Mouse (Mus musculus): ENCODE measurements around the gene Mpdu1. TPM values are rescaled to one million over a fixed set of nuclear protein-coding genes. Genes with fewer than 3 reads are reported as not detected.
"Not testable (repeated sequence)": the region's sequence is repeated elsewhere in the genome, so short reads cannot be mapped to it uniquely, and the experiment has no call there.

The Mpdu1 gene
- polyA plus RNA-seq, 1 experiment from 2014 or later, result 80.9 TPM

GRCm38 (mm10) chr11:69702886-69703285 lies 40.4 kb upstream of the Mpdu1 start:
- not testable (repeated sequence) for H3K36me3 ChIP-seq (replicated peaks); H3K9me3 ChIP-seq; H3K4me1 ChIP-seq; H3K27me3 ChIP-seq; H3K4me3 ChIP-seq (replicated peaks); H3K4me2 ChIP-seq; H3K27ac ChIP-seq; ATAC-seq (ENCODE audit: low FRiP score); H3K9ac ChIP-seq
- 94% methylated on average over 10 of the region's 10 CpGs for WGBS

GRCm38 (mm10) chr11:69699595-69699994 lies 37.2 kb upstream of the Mpdu1 start:
- Histone ChIP-seq H3K36me3 (replicated peaks) (no peaks in the 10 kb centered on the region), H3K4me2 (no peak overlapping the region), H3K9me3 (no peaks in the 10 kb centered on the region), H3K27ac (no peak overlapping the region), H3K27me3 (0 out of 2 replicates have a peak, but pooled peaks cover 2% of the 10 kb centered on the region), H3K9ac (no peak overlapping the region), H3K4me1 (peaks cover 12% of the 10 kb centered on the region), H3K4me3 (replicated peaks) (no peak overlapping the region)
- no peak for ATAC-seq (ENCODE audit: low FRiP score)
- WGBS, result 74% methylated on average over 1 of the region's 1 CpGs

GRCm38 (mm10) chr11:69698574-69698973 lies 36.1 kb upstream of the Mpdu1 start:
- H3K9ac ChIP-seq, result no peak overlapping the region
- H3K4me3 ChIP-seq (replicated peaks), result no peak overlapping the region
- H3K4me2 ChIP-seq, result no peak overlapping the region
- 72% methylated on average over 5 of the region's 5 CpGs for WGBS
- ATAC-seq (ENCODE audit: low FRiP score), result no peak
- H3K27ac ChIP-seq, result no peak overlapping the region
- H3K27me3 ChIP-seq, result 0 out of 2 replicates have a peak, but pooled peaks cover 2% of the 10 kb centered on the region
- H3K36me3 ChIP-seq (replicated peaks), result no peaks in the 10 kb centered on the region
- H3K4me1 ChIP-seq, result peaks cover 12% of the 10 kb centered on the region
- no peaks in the 10 kb centered on the region for H3K9me3 ChIP-seq

- H3K27me3 ChIP-seq, result 0 out of 2 replicates have a peak, but pooled peaks cover 7% of the 10 kb centered on the region
- 85% methylated on average over 3 of the region's 3 CpGs for WGBS
- no peak overlapping the region for H3K4me2 ChIP-seq
- H3K27ac ChIP-seq, result no peak overlapping the region
- no peak for ATAC-seq (ENCODE audit: low FRiP score)
- peaks cover 12% of the 10 kb centered on the region for H3K4me1 ChIP-seq
- H3K4me3 ChIP-seq (replicated peaks), result no peak overlapping the region
- H3K9me3 ChIP-seq, result no peaks in the 10 kb centered on the region
- H3K9ac ChIP-seq, result no peak overlapping the region
- H3K36me3 ChIP-seq (replicated peaks), result no peaks in the 10 kb centered on the region
Measured at GRCm38 (mm10) chr11:69697396-69697795, 35.0 kb upstream of the Mpdu1 start.

DNA sequence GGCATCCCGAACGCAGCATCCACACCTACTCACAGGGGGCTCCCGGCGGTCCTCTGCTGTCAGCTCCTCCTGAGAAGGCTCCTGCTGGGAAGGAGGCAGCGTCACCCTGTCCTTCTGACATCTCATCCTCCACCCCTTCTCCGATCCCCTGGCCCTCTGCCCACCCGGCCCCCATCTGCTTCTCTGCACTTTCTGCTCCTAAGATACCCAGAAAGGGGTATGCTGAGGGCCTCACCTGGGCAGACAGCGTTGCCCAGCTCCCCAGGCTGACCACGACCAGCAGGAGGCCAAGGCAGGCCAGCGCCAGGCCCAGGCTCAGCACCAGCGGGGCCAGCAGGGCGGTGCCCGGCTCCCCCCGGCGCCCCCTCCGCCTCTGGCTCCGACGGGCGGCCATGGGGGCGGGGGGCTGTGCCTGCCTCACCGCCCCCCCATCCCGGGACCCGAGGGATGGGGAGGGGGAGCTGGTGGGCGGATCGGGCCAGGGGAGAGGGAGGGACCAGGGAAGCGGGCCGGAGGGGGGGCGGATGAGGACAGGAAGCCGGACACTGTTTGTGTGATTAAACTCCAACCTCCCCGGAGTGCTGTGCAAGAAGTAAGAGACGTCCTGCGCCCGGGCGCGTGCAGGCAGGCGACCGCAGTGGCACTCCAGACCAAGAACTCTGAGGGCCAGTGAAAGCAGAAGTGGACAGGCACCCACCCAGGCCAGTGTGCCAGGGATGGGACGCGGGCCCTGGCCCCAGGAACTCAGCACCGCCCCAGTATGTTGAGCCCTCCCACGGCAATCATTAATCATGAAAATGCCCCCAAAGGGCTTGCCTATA lies 33.1 kb upstream of the Mpdu1 start, which contains the start of the genes Tnfsf12 and Tnfsfm13:
TSS of gene Tnfsf12 (minus strand) at position 489 of the 821 bp plus-strand sequence.
TSS of gene Tnfsfm13 (minus strand) at position 738 of the 821 bp plus-strand sequence.
- Histone ChIP-seq H3K4me1 (peaks cover 12% of the 10 kb centered on the region), H3K36me3 (replicated peaks) (no peaks in the 10 kb centered on the region), H3K9ac (peak within 1 kb of the TSS; percentile 74), H3K4me2 (peak within 1 kb of the TSS; percentile 79), H3K4me3 (replicated peaks) (peak within 1 kb of the TSS; percentile 44), H3K27me3 (0 out of 2 replicates have a peak, but pooled peaks cover 7% of the 10 kb centered on the region), H3K9me3 (no peaks in the 10 kb centered on the region), H3K27ac (no peak within 1 kb of the TSS)
- WGBS, result 2% methylated on average over 39 of the region's 41 CpGs
- peak; percentile 33; the same call in 1 of the 2 replicates for ATAC-seq (ENCODE audit: low FRiP score)

- ATAC-seq (ENCODE audit: low FRiP score), result no peak
- WGBS, result 31% methylated on average over 6 of the region's 6 CpGs
- no peak overlapping the region for H3K9ac ChIP-seq
- no peaks in the 10 kb centered on the region for H3K36me3 ChIP-seq (replicated peaks)
- H3K27me3 ChIP-seq, result 0 out of 2 replicates have a peak, but pooled peaks cover 7% of the 10 kb centered on the region
- H3K4me1 ChIP-seq, result peaks cover 12% of the 10 kb centered on the region
- H3K27ac ChIP-seq, result no peak overlapping the region
- H3K4me2 ChIP-seq, result peak overlapping the region; percentile 79
- H3K9me3 ChIP-seq, result no peaks in the 10 kb centered on the region
- peak overlapping the region; percentile 44; the same call in 1 of the 2 replicates for H3K4me3 ChIP-seq (replicated peaks)
Measured at GRCm38 (mm10) chr11:69695046-69695360, 32.6 kb upstream of the Mpdu1 start.

- 62% methylated on average over 11 of the region's 11 CpGs for WGBS
- H3K9ac ChIP-seq, result no peak overlapping the region
- peaks cover 12% of the 10 kb centered on the region for H3K4me1 ChIP-seq
Measured at GRCm38 (mm10) chr11:69693421-69693965, 31.1 kb upstream of the Mpdu1 start.

DNA sequence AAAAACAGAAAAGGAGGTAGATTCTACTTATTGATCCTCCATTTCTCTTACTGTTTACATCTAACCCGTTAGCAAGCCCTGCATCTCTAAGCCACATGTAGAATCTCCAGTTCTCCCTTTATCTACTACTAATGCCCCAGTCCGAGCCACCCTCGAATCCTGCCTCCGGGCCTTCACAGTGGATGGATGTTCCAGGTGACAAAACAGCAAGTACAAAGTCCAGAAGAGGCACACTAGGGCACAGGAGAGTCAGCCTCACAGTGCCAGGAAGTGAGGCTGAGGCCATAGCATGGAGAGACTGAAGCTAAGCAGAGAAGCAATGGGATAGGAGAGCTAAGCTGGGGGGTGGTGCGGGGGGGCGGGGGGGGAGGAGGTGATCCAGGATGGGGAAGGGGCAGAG lies 30.4 kb upstream of the Mpdu1 start:
- no peaks in the 10 kb centered on the region for H3K36me3 ChIP-seq (replicated peaks)
- H3K27ac ChIP-seq, result no peak overlapping the region
- H3K4me2 ChIP-seq, result no peak overlapping the region
- WGBS, result 87% methylated on average over 6 of the region's 6 CpGs
- no peak overlapping the region for H3K4me3 ChIP-seq (replicated peaks)
- no peaks in the 10 kb centered on the region for H3K9me3 ChIP-seq
- H3K4me1 ChIP-seq, result peaks cover 12% of the 10 kb centered on the region
- no peak for ATAC-seq (ENCODE audit: low FRiP score)
- 0 out of 2 replicates have a peak overlapping the region, but pooled peaks have one; percentile 7 for H3K9ac ChIP-seq
- 0 out of 2 replicates have a peak, but pooled peaks cover 7% of the 10 kb centered on the region for H3K27me3 ChIP-seq

More at GRCm38 (mm10) chr11:69693421-69693965, 31.1 kb upstream of the Mpdu1 start:
- Histone ChIP-seq H3K4me2 (no peak overlapping the region), H3K27me3 (0 out of 2 replicates have a peak, but pooled peaks cover 7% of the 10 kb centered on the region), H3K4me3 (replicated peaks) (no peak overlapping the region), H3K9me3 (no peaks in the 10 kb centered on the region), H3K27ac (no peak overlapping the region), H3K36me3 (replicated peaks) (no peaks in the 10 kb centered on the region)
- ATAC-seq (ENCODE audit: low FRiP score), result no peak

DNA sequence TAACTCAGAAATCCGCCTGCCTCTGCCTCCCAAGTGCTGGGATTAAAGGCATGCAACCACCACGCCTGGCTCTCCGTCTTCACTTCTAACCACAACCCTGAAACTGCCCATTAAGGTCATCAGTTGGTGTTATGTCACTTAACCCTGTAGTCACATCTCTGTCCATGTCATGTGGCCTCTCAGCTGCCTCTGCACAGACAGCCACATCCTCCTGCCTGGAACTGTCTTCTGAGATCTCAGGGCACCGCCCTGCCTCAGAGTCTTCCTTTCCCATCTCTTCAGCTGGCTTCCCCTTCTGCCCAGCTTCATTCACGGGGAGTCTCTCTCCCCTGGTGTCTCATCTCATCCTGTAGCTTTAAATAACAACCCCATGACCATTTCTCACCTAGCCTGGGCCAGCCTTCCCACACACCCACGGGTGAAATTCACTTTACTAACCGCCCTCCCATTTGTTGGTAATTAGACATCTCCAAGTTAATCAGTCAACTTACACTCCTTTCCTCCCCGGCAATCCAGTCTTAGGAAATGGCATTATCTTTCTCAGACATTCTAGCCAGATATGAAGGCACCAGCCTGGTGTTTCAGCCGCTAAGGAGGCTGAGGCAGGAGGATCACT lies 29.9 kb upstream of the Mpdu1 start:
- H3K4me2 ChIP-seq, result no peak overlapping the region
- H3K4me3 ChIP-seq (replicated peaks), result no peak overlapping the region
- no peak for ATAC-seq (ENCODE audit: low FRiP score)
- no peaks in the 10 kb centered on the region for H3K36me3 ChIP-seq (replicated peaks)
- H3K27ac ChIP-seq, result no peak overlapping the region
- peaks cover 12% of the 10 kb centered on the region for H3K4me1 ChIP-seq
- H3K9ac ChIP-seq, result no peak overlapping the region
- H3K27me3 ChIP-seq, result 0 out of 2 replicates have a peak, but pooled peaks cover 7% of the 10 kb centered on the region
- 83% methylated on average over 9 of the region's 9 CpGs for WGBS
- H3K9me3 ChIP-seq, result no peaks in the 10 kb centered on the region

- Histone ChIP-seq H3K36me3 (replicated peaks) (no peaks in the 10 kb centered on the region), H3K9me3 (no peaks in the 10 kb centered on the region), H3K27ac (no peak overlapping the region), H3K4me3 (replicated peaks) (no peak overlapping the region), H3K27me3 (peaks cover 15% of the 10 kb centered on the region; the same call in 1 of the 2 replicates), H3K4me2 (no peak overlapping the region), H3K4me1 (peaks cover 3% of the 10 kb centered on the region), H3K9ac (no peak overlapping the region)
- no peak for ATAC-seq (ENCODE audit: low FRiP score)
- 89% methylated on average over 1 of the region's 1 CpGs for WGBS
Measured at GRCm38 (mm10) chr11:69689891-69690290, 27.4 kb upstream of the Mpdu1 start.

- Histone ChIP-seq H3K9me3 (no peaks in the 10 kb centered on the region), H3K4me2 (no peak overlapping the region), H3K9ac (0 out of 2 replicates have a peak overlapping the region, but pooled peaks have one; percentile 25), H3K4me3 (replicated peaks) (no peak overlapping the region), H3K36me3 (replicated peaks) (no peaks in the 10 kb centered on the region), H3K4me1 (peaks cover 16% of the 10 kb centered on the region), H3K27ac (no peak overlapping the region), H3K27me3 (peaks cover 17% of the 10 kb centered on the region; the same call in 1 of the 2 replicates)
- ATAC-seq (ENCODE audit: low FRiP score), result no peak
- WGBS, result 67% methylated on average over 5 of the region's 5 CpGs
Measured at GRCm38 (mm10) chr11:69687061-69687460, 24.6 kb upstream of the Mpdu1 start.

- WGBS, result 15% methylated on average over 4 of the region's 4 CpGs
- ATAC-seq (ENCODE audit: low FRiP score), result no peak
- H3K4me2 ChIP-seq, result no peak overlapping the region
- H3K27ac ChIP-seq, result no peak overlapping the region
- H3K36me3 ChIP-seq (replicated peaks), result no peaks in the 10 kb centered on the region
- H3K9me3 ChIP-seq, result no peaks in the 10 kb centered on the region
- H3K27me3 ChIP-seq, result peaks cover 17% of the 10 kb centered on the region; the same call in 1 of the 2 replicates
- peaks cover 16% of the 10 kb centered on the region for H3K4me1 ChIP-seq
- no peak overlapping the region for H3K4me3 ChIP-seq (replicated peaks)
- 0 out of 2 replicates have a peak overlapping the region, but pooled peaks have one; percentile 25 for H3K9ac ChIP-seq
Measured at GRCm38 (mm10) chr11:69686377-69686776, 23.9 kb upstream of the Mpdu1 start.
